8 mouse cellular contexts compared by ENCODE assay signal in genomic region chr17:56472733-56473610, GRCm38 (mm10). TPM values are rescaled to one million over a fixed set of nuclear protein-coding genes. Genes with fewer than 3 reads are reported as not detected.
A peak's percentile ranks its signal among the peaks of the same experiment; 100 is the strongest.
DNase-seq lines count a peak whose midpoint lies in the region; ATAC-seq lines count a peak whose summit lies in the region.

No protein-coding gene starts in this region.

- no peaks in the 10 kb centered on the region for H3K36me3 ChIP-seq in erythroblast, embryonic 14.5 days (ENCODE audit: control insufficient read depth)
- peaks cover 21% of the 10 kb centered on the region for H3K36me3 ChIP-seq in forebrain, embryonic 10.5 days (replicated peaks)
- H3K36me3 ChIP-seq in hindbrain, embryonic 15.5 days = no peaks in the 10 kb centered on the region
- 0 out of 2 replicates have a peak, but pooled peaks cover 4% of the 10 kb centered on the region for H3K36me3 ChIP-seq in midbrain, embryonic 14.5 days (ENCODE audit: control insufficient read depth, insufficient read depth, low read length)

- peak overlapping the region; percentile 20 for H3K4me3 ChIP-seq in erythroblast, embryonic 14.5 days (replicated peaks)
- H3K4me3 ChIP-seq in forebrain, embryonic 10.5 days = peak overlapping the region; percentile 92
- peak overlapping the region; percentile 88 for H3K4me3 ChIP-seq in hindbrain, embryonic 15.5 days
- H3K4me3 ChIP-seq in midbrain, embryonic 14.5 days (replicated peaks; ENCODE audit: low read depth, low read length) = peak overlapping the region; percentile 92

- H3K9ac ChIP-seq in hindbrain, embryonic 15.5 days = peak overlapping the region; percentile 99
- peak overlapping the region; percentile 99 for H3K9ac ChIP-seq in midbrain, embryonic 14.5 days (replicated peaks; ENCODE audit: low read length)

- no peak; the same call in 1 of the 2 replicates for ATAC-seq in erythroblast, adult 5-6 weeks (replicated peaks; ENCODE audit: low FRiP score, poor library complexity, severe bottlenecking)
- no peak for ATAC-seq in hindbrain, embryonic 15.5 days (ENCODE audit: low FRiP score, low read depth)
- no peak for ATAC-seq in midbrain, embryonic 14.5 days (ENCODE audit: low FRiP score, low TSS enrichment)

- H3K4me1 ChIP-seq in erythroblast, embryonic 14.5 days (ENCODE audit: control insufficient read depth) = peaks cover 35% of the 10 kb centered on the region
- H3K4me1 ChIP-seq in forebrain, embryonic 10.5 days = peaks cover 86% of the 10 kb centered on the region
- H3K4me1 ChIP-seq in hindbrain, embryonic 15.5 days (replicated peaks) = peaks cover 67% of the 10 kb centered on the region
- H3K4me1 ChIP-seq in midbrain, embryonic 14.5 days (ENCODE audit: control insufficient read depth, insufficient read depth, low read length) = peaks cover 50% of the 10 kb centered on the region

- peak overlapping the region; percentile 98 for H3K4me2 ChIP-seq in hindbrain, embryonic 15.5 days
- peak overlapping the region; percentile 99 for H3K4me2 ChIP-seq in midbrain, embryonic 14.5 days (ENCODE audit: low read length)

- DNase-seq in adrenal gland, postnatal 14 days = peak; percentile 87
- peak; percentile 62 for DNase-seq in forebrain, embryonic 10.5 days (ENCODE audit: extremely low spot score, low spot score)
- peak; percentile 46 for DNase-seq in liver
- peak; percentile 82 for DNase-seq in midbrain, embryonic 14.5 days
- DNase-seq in spleen, postnatal 36 days (ENCODE audit: low spot score in 2 of 2) = peak; percentile 48 to 49

- H3K27me3 ChIP-seq in erythroblast, embryonic 14.5 days (ENCODE audit: control insufficient read depth) = peaks cover 100% of the 10 kb centered on the region
- H3K27me3 ChIP-seq in forebrain, embryonic 10.5 days (ENCODE audit: poor library complexity, severe bottlenecking) = peaks cover 85% of the 10 kb centered on the region
- no peaks in the 10 kb centered on the region for H3K27me3 ChIP-seq in hindbrain, embryonic 15.5 days
- H3K27me3 ChIP-seq in midbrain, embryonic 14.5 days (ENCODE audit: control insufficient read depth, insufficient read depth, low read length) = no peaks in the 10 kb centered on the region

- 3% methylated on average over 50 of the region's 50 CpGs for WGBS in forebrain, embryonic 10.5 days
- 2% methylated on average over 50 of the region's 50 CpGs for WGBS in hindbrain, embryonic 15.5 days
- WGBS in midbrain, embryonic 14.5 days = under 1% methylated on average over 50 of the region's 50 CpGs

- peak overlapping the region; percentile 68; the same call in 1 of the 2 replicates for H3K27ac ChIP-seq in forebrain, embryonic 10.5 days
- peak overlapping the region; percentile 92 for H3K27ac ChIP-seq in hindbrain, embryonic 15.5 days (replicated peaks)
- H3K27ac ChIP-seq in midbrain, embryonic 14.5 days (replicated peaks; ENCODE audit: low read depth, low read length) = peak overlapping the region; percentile 99

- H3K9me3 ChIP-seq in erythroblast, embryonic 14.5 days (ENCODE audit: control insufficient read depth, low read length) = peaks cover 30% of the 10 kb centered on the region
- H3K9me3 ChIP-seq in forebrain, embryonic 10.5 days = peaks cover 15% of the 10 kb centered on the region; the same call in 1 of the 2 replicates
- H3K9me3 ChIP-seq in hindbrain, embryonic 15.5 days = no peaks in the 10 kb centered on the region
- H3K9me3 ChIP-seq in midbrain, embryonic 14.5 days (ENCODE audit: control insufficient read depth, low read length) = no peaks in the 10 kb centered on the region

RNA-seq across cellular contexts. Expression of gene Ptprs, which starts 3.3 kb away (rescaled TPM):
- polyA plus RNA-seq in erythroblast, embryonic 14.5 days (2012) = 0.33 and 0.44 TPM in 2 replicates
- 4.8 and 7.3 TPM in 2 replicates for total RNA-seq in erythroblast, adult 5-6 weeks (2015; ENCODE audit: low replicate concordance)
- 2.0 and 8.1 TPM in 2 replicates for total RNA-seq in erythroblast, adult 5-6 weeks (2017; ENCODE audit: low replicate concordance)
- total RNA-seq in adrenal gland, postnatal 14 days (2021) = 97.0 and 102 TPM in 2 replicates
- polyA plus RNA-seq in forebrain, embryonic 10.5 days (2016; fragmentation: Nextera tagmentation; extraction: Ambion mirVana) = 80.3 and 91.5 TPM in 2 replicates
- 277 and 302 TPM in 2 replicates for polyA plus RNA-seq in hindbrain, embryonic 15.5 days (2015; fragmentation: Nextera tagmentation; extraction: Ambion mirVana)
- polyA plus RNA-seq in midbrain, embryonic 14.5 days (2014; fragmentation: Nextera tagmentation; extraction: Ambion mirVana) = 304 and 345 TPM in 2 replicates

RNA-seq across cellular contexts. Expression of gene Znrf4, which starts 39.3 kb away (rescaled TPM):
- not detected in 2 replicates for polyA plus RNA-seq in erythroblast, embryonic 14.5 days (2012)
- total RNA-seq in erythroblast, adult 5-6 weeks (2015; ENCODE audit: low replicate concordance) = not detected in 2 replicates
- not detected in 2 replicates for total RNA-seq in erythroblast, adult 5-6 weeks (2017; ENCODE audit: low replicate concordance)
- not detected in 2 replicates for total RNA-seq in adrenal gland, postnatal 14 days (2021)
- polyA plus RNA-seq in forebrain, embryonic 10.5 days (2016; fragmentation: Nextera tagmentation; extraction: Ambion mirVana) = not detected in 2 replicates
- polyA plus RNA-seq in hindbrain, embryonic 15.5 days (2015; fragmentation: Nextera tagmentation; extraction: Ambion mirVana) = 0.17 TPM in 1 of 2 replicates, not detected in the other
- polyA plus RNA-seq in midbrain, embryonic 14.5 days (2014; fragmentation: Nextera tagmentation; extraction: Ambion mirVana) = not detected in 2 replicates

Comparison
In these comparisons a context has a peak if more than half of its experiments do, and no peak if none do; other contexts are left out.
1. H3K4me3 ChIP-seq: peak in every context shown above with its lines; median percentile 92 in forebrain, embryonic 10.5 days; 92 in midbrain, embryonic 14.5 days; 88 in hindbrain, embryonic 15.5 days; 20 in erythroblast, embryonic 14.5 days.
2. RNA of gene Ptprs, which starts 3.3 kb away (polyA plus RNA-seq): 304 to 345 TPM in midbrain, embryonic 14.5 days, 277 to 302 TPM in hindbrain, embryonic 15.5 days and 80.3 to 91.5 TPM in forebrain, embryonic 10.5 days; 0.33 to 0.44 TPM in erythroblast, embryonic 14.5 days; every median in the first group is over 10 times any median in the second.
3. Peak in every context shown above with its lines, with median percentiles within 50 percentile points of each other: DNase-seq and H3K27ac ChIP-seq.